Mouse (Mus musculus) left cerebral cortex, postnatal 10 days (tissue): ENCODE measurements around the gene Nudt13. TPM values are rescaled to one million over a fixed set of nuclear protein-coding genes. Genes with fewer than 3 reads are reported as not detected.
"Not testable (repeated sequence)": the region's sequence is repeated elsewhere in the genome, so short reads cannot be mapped to it uniquely, and the experiment has no call there.

Experiments used
- DNase-seq, 2 experiments: peaks; one replicate each; pipeline ENCODE4 v3.0.0; 2021 to 2022; ENCODE audit warnings: low spot score in 2 of 2, mixed read lengths in 1 of 2; ENCODE audit errors: extremely low spot score in 1 of 2
- intact Hi-C: fragments of 180-260 bp; cut with DNase I; formaldehyde crosslinking; loops from one replicate; pipeline ENCODE4 v1.15.1; 2025
- total RNA-seq, 2 experiments: library from RNA; stranded (reverse); gene quantifications; 2 replicates each; pipeline ENCODE4 v1.2.3; 2021

Nudt13 gene
- 10 to 100 TPM; 19.6 to 21.1 TPM for total RNA-seq

DNA sequence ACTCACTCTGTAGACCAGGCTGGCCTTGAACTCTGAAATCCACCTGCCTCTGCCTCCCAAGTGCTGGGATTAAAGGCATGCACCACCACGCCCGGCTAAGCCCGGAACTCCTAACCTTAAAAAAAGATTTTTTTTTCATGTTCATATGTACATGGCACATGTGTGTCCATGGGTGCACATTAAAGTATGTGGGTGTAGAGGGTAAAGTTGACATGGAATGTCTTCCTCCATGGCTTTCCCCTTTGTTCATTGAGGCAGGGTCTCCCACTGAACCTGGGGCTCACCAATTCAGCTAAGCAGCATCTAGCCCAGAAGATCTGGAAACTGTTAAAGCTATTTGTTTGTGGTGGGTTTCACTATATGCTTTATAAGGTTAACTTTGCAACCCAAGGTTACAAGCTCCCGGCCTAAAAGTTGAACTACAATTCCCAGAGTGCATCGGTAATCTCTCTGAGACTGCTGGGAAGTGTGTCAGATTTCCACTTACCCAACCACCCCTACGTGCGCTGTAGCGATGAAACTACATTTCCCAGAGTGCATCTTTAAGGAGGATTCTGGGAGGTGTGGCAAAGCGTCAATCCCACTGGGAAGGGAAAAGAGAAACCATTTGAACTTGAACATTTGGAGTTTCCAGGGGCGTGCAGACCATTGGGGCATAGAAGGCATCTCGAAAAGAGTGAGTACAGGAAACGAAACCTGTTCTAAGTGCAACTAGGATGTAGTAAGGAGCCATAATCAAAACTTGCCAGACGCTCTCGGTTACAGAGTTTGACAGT is at the start of gene Nudt13:
Gene Nudt13 (plus strand): TSS at position 581 of the 776 bp plus-strand sequence.
- peak; percentile 85 to 91 for DNase-seq
- intact Hi-C loops = no loop called here

DNA sequence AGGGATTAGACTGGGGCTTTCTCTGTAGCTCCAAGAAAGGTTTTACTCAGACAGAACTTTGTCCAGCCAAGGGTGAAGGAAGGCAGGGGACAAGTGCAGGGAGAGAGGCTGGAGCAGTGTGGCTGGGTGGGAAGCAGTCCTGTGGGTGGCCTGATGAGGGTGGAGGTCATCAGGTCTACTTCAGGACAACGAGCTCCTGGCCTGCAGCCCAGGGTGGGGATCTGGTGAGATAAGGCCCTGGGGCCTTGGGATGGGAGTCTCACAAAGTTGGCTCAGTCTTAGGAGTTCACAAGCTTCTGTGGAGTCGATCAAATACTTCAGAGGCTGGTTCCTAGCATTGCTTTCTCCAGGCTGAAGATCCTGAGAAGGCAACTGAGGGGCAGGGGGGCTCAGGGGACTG is 49.2 kb upstream of the Nudt13 start:
- DNase-seq = no peak
- intact Hi-C loops = no loop called here

DNA sequence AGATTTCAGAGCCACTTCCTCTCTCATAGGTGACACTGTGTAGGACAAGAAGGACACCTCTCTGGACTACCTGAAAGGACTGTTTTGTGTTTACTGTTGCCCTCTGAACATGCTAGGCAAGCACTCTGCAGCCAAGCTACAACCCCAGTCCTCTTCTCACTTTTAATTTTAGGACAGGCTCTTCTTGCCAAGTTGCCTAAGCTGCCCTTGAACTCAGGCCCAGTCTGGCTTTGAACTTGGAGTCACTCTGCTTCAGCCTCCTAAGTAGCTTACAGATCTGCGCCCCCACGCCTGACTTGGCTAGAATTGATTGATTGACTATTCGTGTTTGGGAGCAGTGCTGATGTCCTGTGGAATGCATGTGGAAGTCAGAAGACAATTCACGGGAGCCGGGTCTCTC is 48.6 kb upstream of the Nudt13 start:
- intact Hi-C loops = no loop called here
- DNase-seq = no peak

- intact Hi-C loops = no loop called here
- peak in 1 of 2 experiments; percentile 53 for DNase-seq
Measured at GRCm38 (mm10) chr14:20246811-20247266, 47.7 kb upstream of the Nudt13 start.

- intact Hi-C loops = no loop called here
Measured at GRCm38 (mm10) chr14:20248001-20248400, 46.5 kb upstream of the Nudt13 start.

GRCm38 (mm10) chr14:20250237-20251171 is 44.0 kb upstream of the Nudt13 start:
- intact Hi-C loops = loop anchor here (10.0 kb wide), 1 partner anchor 546 kb away; no protein-coding TSS in a partner anchor
- peak in 1 of 2 experiments; percentile 48 for DNase-seq

More at GRCm38 (mm10) chr14:20248001-20248400, 46.5 kb upstream of the Nudt13 start:
- no peak for DNase-seq

DNA sequence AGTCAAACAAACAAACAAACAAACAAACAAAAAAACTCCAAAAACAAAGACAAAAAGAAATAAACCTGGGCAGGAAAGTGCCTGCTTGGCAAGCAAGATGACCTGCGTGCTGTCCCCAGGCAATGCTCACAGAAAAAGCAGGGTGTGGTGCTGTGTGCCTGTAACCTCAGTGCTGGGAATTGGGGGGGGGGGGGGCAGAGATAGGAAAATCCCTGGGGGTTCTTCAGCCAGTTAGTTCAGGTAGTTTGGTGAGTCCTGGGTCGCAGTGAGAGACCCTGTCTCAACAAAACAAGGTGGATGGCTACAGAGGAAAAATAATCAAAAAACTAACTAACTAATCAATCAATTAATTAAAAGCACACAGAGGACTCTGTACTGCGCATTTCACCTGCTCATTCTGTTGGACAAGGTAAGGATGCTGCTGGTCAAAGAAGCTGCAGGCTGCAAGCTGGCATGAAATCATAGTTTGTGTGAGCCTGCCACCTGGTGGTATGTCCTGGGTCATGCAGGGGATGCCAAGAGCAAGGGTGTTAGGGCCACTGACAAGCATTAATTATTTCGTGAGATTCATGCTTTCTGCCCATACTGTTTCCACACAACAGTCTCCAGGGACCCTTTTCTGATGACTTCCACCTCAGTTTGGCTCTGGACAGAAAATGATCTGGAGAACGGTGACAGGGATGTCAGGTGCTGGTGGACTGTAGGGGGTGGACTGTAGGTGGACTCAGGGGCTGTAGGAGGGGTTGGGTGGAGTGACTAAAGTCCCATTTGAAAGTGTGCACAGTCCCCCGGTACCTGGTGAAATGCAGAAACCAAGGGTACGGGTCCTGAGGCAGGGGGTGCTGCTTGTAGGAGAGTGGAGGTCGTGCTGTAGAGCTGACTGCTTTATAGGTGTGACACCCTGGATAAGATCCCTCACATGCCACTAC is 36.0 kb upstream of the Nudt13 start:
- intact Hi-C loops = loop anchor here (1.0 to 10.0 kb wide), 3 partner anchors 144 to 554 kb away; no protein-coding TSS in a partner anchor
- peak; percentile 72 for DNase-seq

DNA sequence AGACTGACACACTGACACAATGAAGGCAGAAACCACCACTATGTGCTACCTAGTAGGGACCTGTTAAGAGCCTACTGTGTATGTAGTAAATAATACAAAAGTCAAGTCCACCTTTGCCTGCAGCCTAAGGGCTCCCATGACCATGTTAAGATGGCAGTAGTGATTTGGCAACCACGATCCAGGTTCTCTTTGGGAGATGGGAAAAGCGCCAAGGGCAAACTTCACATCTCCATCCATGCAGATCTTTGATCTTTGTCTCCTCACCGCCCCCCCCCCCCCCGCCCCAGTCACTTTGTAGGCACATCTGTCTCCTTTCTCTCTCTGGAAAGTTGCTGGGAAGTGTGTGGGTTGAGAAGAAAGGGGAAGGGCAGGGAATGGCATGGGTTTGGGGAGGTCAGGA is 32.2 kb upstream of the Nudt13 start:
- intact Hi-C loops = loop anchor here (10.0 kb wide), 3 partner anchors 88 to 428 kb away; no protein-coding TSS in a partner anchor

DNA sequence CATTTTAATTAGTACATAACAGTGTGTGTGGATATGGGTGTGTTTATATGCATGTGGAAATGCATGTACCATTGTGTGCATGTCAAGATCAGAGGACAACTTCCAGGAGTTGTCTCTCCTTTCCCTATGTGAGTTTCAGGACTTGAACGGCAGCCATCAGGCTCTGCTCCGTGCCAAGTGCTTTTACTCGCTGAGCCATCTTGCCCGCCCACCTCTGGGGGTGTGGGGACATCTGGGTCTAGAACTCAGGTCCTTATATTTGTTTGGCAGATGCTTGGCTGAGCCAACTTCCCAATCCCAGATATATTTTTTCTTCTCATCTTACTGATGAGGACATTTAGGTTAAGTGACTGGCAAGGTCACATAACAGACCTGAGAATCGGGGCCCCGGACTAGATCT is 26.1 kb upstream of the Nudt13 start:
- intact Hi-C loops = loop anchor here (10.0 kb wide), 3 partner anchors 94 to 434 kb away; no protein-coding TSS in a partner anchor
- DNase-seq = peak in 1 of 2 experiments; percentile 40

More for the DNA sequence above, 32.2 kb upstream of the Nudt13 start:
- DNase-seq = no peak

GRCm38 (mm10) chr14:20269082-20269809 is 25.3 kb upstream of the Nudt13 start, which contains the start of gene Kcnk16:
Kcnk16 (minus strand) TSS chr14:20269199.
- DNase-seq = peak in 1 of 2 experiments; percentile 15
- intact Hi-C loops = loop anchor here (10.0 kb wide), 3 partner anchors 94 to 434 kb away; no protein-coding TSS in a partner anchor

DNA sequence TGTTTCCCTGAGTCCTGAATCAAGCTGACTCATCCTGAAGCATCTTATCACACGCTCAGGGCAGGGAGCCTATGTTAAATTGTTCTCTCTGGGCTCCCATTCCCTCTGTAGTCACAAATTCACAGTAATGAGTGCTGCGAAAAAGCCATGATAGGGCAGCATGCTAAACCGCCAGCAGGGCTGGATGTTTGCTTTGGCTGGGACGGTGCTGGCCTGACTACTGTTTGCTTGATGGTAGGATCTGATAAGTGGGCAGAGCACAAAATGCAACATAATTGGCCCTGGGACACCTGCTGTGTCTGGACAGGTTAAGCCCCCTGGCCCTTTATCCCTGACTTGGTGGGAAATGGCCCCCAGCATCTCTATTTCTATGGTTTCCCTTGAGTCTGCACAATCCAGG is 3.1 kb upstream of the Nudt13 start:
- no peak for DNase-seq
- intact Hi-C loops = no loop called here

- intact Hi-C loops = no loop called here
- DNase-seq = no peak
Measured at GRCm38 (mm10) chr14:20294947-20295346, 450 bp downstream of the Nudt13 start.

DNA sequence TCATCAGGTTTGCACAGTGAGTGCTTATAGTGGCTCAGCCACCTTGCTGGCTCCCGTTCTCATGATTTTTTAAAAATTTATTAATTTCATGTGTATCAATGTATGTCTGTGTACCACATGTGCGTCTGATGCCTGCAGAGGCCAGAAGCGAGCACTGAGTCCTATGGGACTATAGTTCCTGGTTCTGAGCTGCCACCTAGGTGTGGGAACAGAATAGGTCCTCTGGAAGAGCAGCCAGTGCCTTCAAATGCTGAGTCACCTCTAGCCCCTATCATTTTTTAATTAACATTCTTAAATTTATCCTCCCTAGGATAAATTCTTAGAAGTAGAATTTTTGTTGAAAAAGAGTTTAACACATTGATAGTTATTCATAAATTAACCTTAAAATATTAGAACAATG is 3.1 kb downstream of the Nudt13 start:
- intact Hi-C loops = no loop called here
- no peak for DNase-seq

DNA sequence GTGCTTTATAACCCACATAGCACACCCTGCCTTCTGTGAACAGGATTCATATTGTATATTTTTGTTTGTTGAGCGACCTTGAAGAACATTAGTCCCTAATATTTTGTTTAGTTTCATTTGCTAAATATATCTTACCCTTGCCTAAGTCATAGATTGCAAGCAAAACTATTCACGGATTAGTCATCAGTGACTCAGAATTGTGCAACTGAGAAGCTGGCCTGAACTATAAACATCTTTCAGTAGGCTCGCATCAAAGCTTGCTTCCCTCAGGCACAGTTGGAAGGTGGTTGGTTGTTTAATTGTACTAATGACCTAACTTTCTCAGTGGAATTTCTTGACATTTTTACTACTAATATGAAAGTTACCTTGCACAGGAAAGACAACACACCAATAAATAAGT is 3.6 kb downstream of the Nudt13 start:
- intact Hi-C loops = no loop called here

GRCm38 (mm10) chr14:20305085-20305484 is 10.6 kb downstream of the Nudt13 start:
- DNase-seq, intact Hi-C loops: not testable (repeated sequence)

More for the DNA sequence above, 3.6 kb downstream of the Nudt13 start:
- DNase-seq = no peak

DNA sequence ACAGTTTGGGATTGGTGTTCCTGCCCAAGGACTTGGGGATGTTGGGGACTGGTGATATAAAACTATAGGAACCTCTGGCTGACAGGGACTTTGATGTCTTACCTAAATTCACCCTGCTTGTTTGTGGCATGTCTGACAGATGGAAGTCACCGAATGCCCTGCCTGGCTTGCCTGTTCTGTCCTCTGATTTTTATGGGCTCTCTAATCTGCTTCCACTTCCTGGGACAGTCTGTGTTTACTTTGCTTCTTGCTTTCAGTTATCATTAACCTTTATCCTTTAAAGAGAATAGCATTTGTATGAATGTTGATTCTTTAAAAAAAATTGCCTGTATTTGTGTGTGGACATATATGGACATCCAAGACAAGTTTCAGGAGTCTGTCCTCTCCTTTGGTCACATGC is 20.6 kb downstream of the Nudt13 start:
- DNase-seq = no peak
- intact Hi-C loops = no loop called here

- peak in 1 of 2 experiments; percentile 68 for DNase-seq
- intact Hi-C loops = no loop called here
Measured at GRCm38 (mm10) chr14:20319420-20319819, 24.9 kb downstream of the Nudt13 start.
